Mouse (Mus musculus) kidney, embryonic 16.5 days (tissue): Measurements from ENCODE around the gene Hbq1a. TPM values are rescaled to one million over a fixed set of nuclear protein-coding genes. Genes with fewer than 3 reads are reported as not detected.
"Not testable (repeated sequence)": the region's sequence is repeated elsewhere in the genome, so short reads cannot be mapped to it uniquely, and the experiment has no call there.

ENCODE experiments used
- ATAC-seq: fragments of 200-750 bp; cut with Nextera tagmentation; 2 replicates; pipeline ENCODE4 v1.8.0; 2017; ENCODE audit warnings: moderate TSS enrichment; ENCODE audit not compliant: low FRiP score, low TSS enrichment
- H3K27ac ChIP-seq: fragments of 300-500 bp; sonication (generic); 2 replicates; pipeline ENCODE4 v1.5.1; 2014; ENCODE audit warnings: low read length
- H3K27me3 ChIP-seq: fragments of 300-500 bp; sonication (generic); 2 replicates; pipeline ENCODE4 v1.6.1; 2014; ENCODE audit warnings: low read length, control low read depth, mixed read lengths; ENCODE audit not compliant: insufficient read depth
- H3K36me3 ChIP-seq: fragments of 300-500 bp; sonication (generic); 2 replicates; pipeline ENCODE4 v1.6.1; 2014; ENCODE audit warnings: low read length, control low read depth, mixed read lengths; ENCODE audit not compliant: insufficient read depth
- H3K4me1 ChIP-seq: fragments of 300-500 bp; sonication (generic); 2 replicates; pipeline ENCODE4 v1.6.1; 2014; ENCODE audit warnings: low read length, control low read depth, mixed read lengths; ENCODE audit not compliant: insufficient read depth
- H3K4me2 ChIP-seq: fragments of 300-500 bp; sonication (generic); replicated peaks from 2 replicates; pipeline ENCODE4 v1.6.1; 2014; ENCODE audit warnings: low read depth, low read length
- H3K4me3 ChIP-seq: fragments of 300-500 bp; sonication (generic); 2 replicates; pipeline ENCODE4 v1.5.1; 2014; ENCODE audit warnings: mild to moderate bottlenecking, low read length
- H3K9ac ChIP-seq: fragments of 300-500 bp; sonication (generic); replicated peaks from 2 replicates; pipeline ENCODE4 v1.6.1; 2014; ENCODE audit warnings: low read length
- H3K9me3 ChIP-seq: fragments of 300-500 bp; sonication (generic); 2 replicates; pipeline ENCODE4 v1.6.1; 2016; ENCODE audit warnings: low read length, control low read depth
- WGBS: fragments of 180-500 bp; shearing (Covaris S2); extraction: QIAGEN DNeasy Blood & Tissue Kit; methylation state at CpG from one replicate; pipeline ENCODE4 v1.1.7; 2014; 5-methylcytosine and 5-hydroxymethylcytosine counted together
- polyA plus RNA-seq: library from polyadenylated mRNA; unstranded; fragments of >200 nt; fragmentation: Nextera tagmentation; extraction: Ambion mirVana; gene quantifications from 2 replicates; pipeline ENCODE4 v1.2.1, GENCODE M21; 2015

The Hbq1a gene
- polyA plus RNA-seq, result 0.37 and 0.78 TPM in 2 replicates

- H3K36me3 ChIP-seq, H3K27ac ChIP-seq, H3K4me1 ChIP-seq, H3K9ac ChIP-seq, H3K9me3 ChIP-seq: not testable (repeated sequence)
- H3K4me3 ChIP-seq, result peak within 1 kb of the TSS; percentile 23; the same call in 1 of the 2 replicates
- peaks cover 20% of the 10 kb centered on the region for H3K27me3 ChIP-seq
- ATAC-seq, result peak; percentile 60
- H3K4me2 ChIP-seq, result peak within 1 kb of the TSS; percentile 47
- WGBS, result 8% methylated on average over 16 of the region's 16 CpGs
Measured at GRCm38 (mm10) chr11:32299865-32300264, at the start of gene Hbq1a. Hbq1a (plus strand) TSS chr11:32300069.

GRCm38 (mm10) chr11:32250880-32251763, 48.7 kb upstream of the Hbq1a start:
- no peak overlapping the region for H3K9ac ChIP-seq
- H3K36me3 ChIP-seq, result peaks cover 19% of the 10 kb centered on the region
- H3K27me3 ChIP-seq, result no peaks in the 10 kb centered on the region
- H3K4me2 ChIP-seq, result no peak overlapping the region
- peak; percentile 51; the same call in 1 of the 2 replicates for ATAC-seq
- H3K4me3 ChIP-seq, result no peak overlapping the region
- H3K27ac ChIP-seq, result no peak overlapping the region
- no peaks in the 10 kb centered on the region for H3K9me3 ChIP-seq
- 83% methylated on average over 8 of the region's 8 CpGs for WGBS
- H3K4me1 ChIP-seq, result no peaks in the 10 kb centered on the region

- no peak overlapping the region for H3K27ac ChIP-seq
- ATAC-seq, result no peak
- 97% methylated on average over 1 of the region's 1 CpGs for WGBS
- no peak overlapping the region for H3K4me3 ChIP-seq
- peaks cover 9% of the 10 kb centered on the region for H3K36me3 ChIP-seq
- no peak overlapping the region for H3K9ac ChIP-seq
- no peaks in the 10 kb centered on the region for H3K9me3 ChIP-seq
- no peaks in the 10 kb centered on the region for H3K27me3 ChIP-seq
- H3K4me1 ChIP-seq, result no peaks in the 10 kb centered on the region
- no peak overlapping the region for H3K4me2 ChIP-seq
Measured at GRCm38 (mm10) chr11:32253121-32253520, 46.7 kb upstream of the Hbq1a start.

DNA sequence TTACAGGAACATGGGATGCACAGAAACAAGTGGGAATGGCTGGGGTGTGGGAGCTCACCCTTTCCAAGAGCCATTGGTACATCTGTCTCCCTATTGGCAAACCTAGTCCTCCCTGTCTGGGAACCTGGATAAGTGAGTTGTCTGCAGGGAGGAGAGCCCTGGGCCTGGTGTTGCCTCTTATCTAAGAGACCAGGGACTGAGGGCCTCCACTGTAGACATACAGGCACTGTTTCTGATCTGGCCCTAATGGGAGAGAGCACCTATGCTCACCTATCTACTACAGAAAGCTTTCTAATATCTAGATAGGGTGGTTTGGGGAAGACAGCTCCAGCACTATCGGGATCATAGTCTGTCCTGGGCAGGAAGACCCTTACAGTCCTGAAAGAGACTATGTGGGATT, 43.7 kb upstream of the Hbq1a start:
- Histone ChIP-seq H3K4me1 (no peaks in the 10 kb centered on the region), H3K27me3 (no peaks in the 10 kb centered on the region), H3K27ac (no peak overlapping the region), H3K4me2 (no peak overlapping the region), H3K9ac (no peak overlapping the region), H3K36me3 (peaks cover 4% of the 10 kb centered on the region), H3K4me3 (no peak overlapping the region), H3K9me3 (no peaks in the 10 kb centered on the region)
- no peak for ATAC-seq
- WGBS, result 81% methylated on average over 1 of the region's 1 CpGs

DNA sequence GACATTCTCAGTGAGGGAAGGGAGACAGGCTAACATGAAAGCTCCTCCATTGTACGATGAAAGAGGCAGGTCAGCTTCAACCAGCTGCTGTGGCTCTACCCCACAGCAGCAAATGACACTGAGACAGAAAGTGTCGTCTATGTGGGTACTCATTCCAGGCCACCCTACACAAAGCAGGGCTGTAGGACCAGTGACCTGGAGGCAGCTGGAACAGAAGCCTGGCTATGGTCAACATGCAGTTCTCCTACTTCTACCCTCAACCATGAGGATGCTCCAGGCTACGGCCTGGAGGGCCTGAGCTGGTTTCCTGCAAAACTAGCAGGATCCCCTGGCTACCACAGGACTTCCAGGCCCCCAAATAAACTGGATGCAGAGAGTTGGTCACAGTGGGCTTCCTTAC, 43.3 kb upstream of the Hbq1a start:
- Histone ChIP-seq H3K9me3 (no peaks in the 10 kb centered on the region), H3K27ac (no peak overlapping the region), H3K27me3 (no peaks in the 10 kb centered on the region), H3K4me1 (no peaks in the 10 kb centered on the region), H3K9ac (no peak overlapping the region), H3K4me3 (no peak overlapping the region), H3K36me3 (peaks cover 4% of the 10 kb centered on the region), H3K4me2 (no peak overlapping the region)
- WGBS, result 89% methylated on average over 3 of the region's 3 CpGs
- no peak for ATAC-seq

DNA sequence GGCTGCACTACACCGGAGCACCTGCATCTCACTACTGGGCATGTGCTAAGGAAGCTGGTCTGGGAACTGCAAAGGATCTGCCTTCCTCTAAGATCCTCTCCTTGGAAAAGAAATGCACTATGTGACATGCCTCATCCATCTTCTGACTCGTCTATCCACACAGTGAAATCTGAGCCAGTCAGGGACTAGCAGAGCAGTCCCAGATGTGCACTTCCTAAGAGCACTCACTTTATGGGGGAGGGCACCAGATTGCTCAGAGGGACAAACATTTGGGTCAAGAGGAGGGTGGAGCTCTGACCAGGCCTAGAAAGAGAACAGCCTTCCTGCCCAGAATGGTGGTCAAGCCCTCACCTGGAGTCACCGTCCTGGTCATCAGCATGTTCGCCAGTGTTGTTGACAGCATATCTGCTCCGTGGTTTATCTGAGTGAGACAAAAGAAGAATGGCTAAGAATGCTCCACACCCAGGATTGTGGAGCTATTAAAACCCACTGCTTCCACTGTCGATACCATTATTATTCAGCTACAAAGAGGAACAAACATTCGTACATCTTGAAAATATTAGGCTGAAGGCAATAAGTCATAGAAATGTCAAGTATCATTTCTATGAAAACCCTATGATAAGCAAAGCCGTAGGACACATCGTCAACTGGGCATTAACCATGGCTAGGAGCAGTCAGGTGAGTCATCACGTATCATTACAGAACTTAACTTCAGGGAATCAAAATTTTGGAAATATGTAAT, 37.0 kb upstream of the Hbq1a start:
- H3K4me3 ChIP-seq, result no peak overlapping the region
- ATAC-seq, result peak; percentile 59
- H3K9me3 ChIP-seq, result no peaks in the 10 kb centered on the region
- H3K4me1 ChIP-seq, result peaks cover 11% of the 10 kb centered on the region
- no peak overlapping the region for H3K4me2 ChIP-seq
- no peaks in the 10 kb centered on the region for H3K36me3 ChIP-seq
- H3K27me3 ChIP-seq, result no peaks in the 10 kb centered on the region
- 62% methylated on average over 10 of the region's 10 CpGs for WGBS
- H3K27ac ChIP-seq, result no peak overlapping the region
- no peak overlapping the region for H3K9ac ChIP-seq

DNA sequence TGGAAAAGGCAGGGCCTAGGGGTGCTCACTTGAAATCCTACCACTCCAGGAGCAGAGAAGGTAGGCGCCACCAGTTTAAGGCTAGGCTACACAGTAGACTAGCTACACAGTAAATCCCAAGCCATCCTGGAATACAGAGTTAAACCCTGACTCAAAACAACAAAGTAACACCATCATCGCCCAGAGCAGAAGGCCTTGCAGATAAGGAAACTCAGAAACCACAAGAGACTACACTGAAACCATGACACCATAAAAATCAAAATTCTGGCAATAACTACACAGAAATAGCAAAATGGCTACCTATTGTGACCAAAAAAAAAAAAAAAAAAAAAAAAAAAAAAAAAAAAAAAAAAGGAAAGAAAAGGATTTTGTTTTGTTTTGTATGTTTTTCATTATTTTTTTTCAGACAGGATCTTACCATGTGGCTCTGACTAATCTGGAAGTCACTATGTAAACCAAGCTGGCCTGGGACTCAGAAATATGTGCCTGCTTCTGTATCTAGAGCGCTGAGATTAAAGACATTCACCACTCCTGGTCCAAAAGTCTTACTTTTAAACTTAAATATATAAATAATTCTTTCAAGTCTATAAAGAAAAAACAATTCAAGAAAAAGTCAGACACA, 34.6 kb upstream of the Hbq1a start:
- Histone ChIP-seq H3K9ac (no peak overlapping the region), H3K27ac (no peak overlapping the region), H3K9me3 (no peaks in the 10 kb centered on the region), H3K4me1 (peaks cover 15% of the 10 kb centered on the region), H3K27me3 (no peaks in the 10 kb centered on the region), H3K36me3 (no peaks in the 10 kb centered on the region), H3K4me3 (no peak overlapping the region), H3K4me2 (no peak overlapping the region)
- no peak for ATAC-seq
- WGBS, result 95% methylated on average over 3 of the region's 3 CpGs

DNA sequence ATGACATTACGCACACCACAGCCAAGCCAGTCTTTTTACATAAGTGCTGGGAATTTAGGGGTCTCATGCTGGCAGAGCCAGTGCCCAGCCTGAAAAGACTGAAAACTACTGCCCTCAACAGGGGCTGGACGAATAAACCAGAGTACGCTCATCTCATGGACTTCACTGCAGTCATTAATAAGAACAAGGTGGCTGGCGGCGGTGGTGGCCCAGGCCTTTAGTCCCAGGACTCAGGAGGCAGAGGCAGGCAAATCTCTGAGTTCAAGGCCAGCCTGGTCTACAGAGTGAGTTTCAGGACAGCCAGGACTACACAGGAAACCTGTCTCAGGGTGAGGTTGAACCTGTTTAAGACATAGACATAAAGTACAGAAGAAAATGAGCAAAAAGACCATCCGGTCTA, 33.7 kb upstream of the Hbq1a start:
- H3K4me1 ChIP-seq, result peaks cover 15% of the 10 kb centered on the region
- no peaks in the 10 kb centered on the region for H3K9me3 ChIP-seq
- H3K27ac ChIP-seq, result no peak overlapping the region
- no peaks in the 10 kb centered on the region for H3K27me3 ChIP-seq
- H3K36me3 ChIP-seq, result no peaks in the 10 kb centered on the region
- WGBS, result 91% methylated on average over 6 of the region's 6 CpGs
- H3K9ac ChIP-seq, result 0 out of 2 replicates have a peak overlapping the region, but pooled peaks have one; percentile 18
- ATAC-seq, result no peak
- no peak overlapping the region for H3K4me2 ChIP-seq
- H3K4me3 ChIP-seq, result no peak overlapping the region

- peak overlapping the region; percentile 96 for H3K27ac ChIP-seq
- peak overlapping the region; percentile 72 for H3K4me2 ChIP-seq
- no peak for ATAC-seq
- 22% methylated on average over 6 of the region's 6 CpGs for WGBS
- H3K9me3 ChIP-seq, result no peaks in the 10 kb centered on the region
- H3K4me3 ChIP-seq, result peak overlapping the region; percentile 87
- no peaks in the 10 kb centered on the region for H3K36me3 ChIP-seq
- H3K4me1 ChIP-seq, result peaks cover 15% of the 10 kb centered on the region
- peak overlapping the region; percentile 94 for H3K9ac ChIP-seq
- peaks cover 3% of the 10 kb centered on the region; the same call in 1 of the 2 replicates for H3K27me3 ChIP-seq
Measured at GRCm38 (mm10) chr11:32266776-32267175, 33.1 kb upstream of the Hbq1a start.
